Mouse (Mus musculus) midbrain, embryonic 13.5 days (tissue): ENCODE results near the gene Drosha. TPM values are rescaled to one million over a fixed set of nuclear protein-coding genes. Genes with fewer than 3 reads are reported as not detected.
"Not testable (repeated sequence)": the region's sequence is repeated elsewhere in the genome, so short reads cannot be mapped to it uniquely, and the experiment has no call there.

Experiments used
- ATAC-seq: fragments of 200-750 bp; cut with Nextera tagmentation; 2 replicates; pipeline ENCODE4 v1.8.0; 2017; ENCODE audit warnings: mild to moderate bottlenecking, moderate TSS enrichment, moderate library complexity
- H3K27ac ChIP-seq: fragments of 300-500 bp; sonication (generic); 2 replicates; pipeline ENCODE4 v1.5.1; 2015; ENCODE audit warnings: inconsistent platforms, mild to moderate bottlenecking, moderate library complexity
- H3K27me3 ChIP-seq: fragments of 300-500 bp; sonication (generic); 2 replicates; pipeline ENCODE4 v1.6.1; 2015; ENCODE audit warnings: mild to moderate bottlenecking, inconsistent platforms
- H3K36me3 ChIP-seq: fragments of 300-500 bp; sonication (generic); 2 replicates; pipeline ENCODE4 v1.6.1; 2015; ENCODE audit warnings: mild to moderate bottlenecking, inconsistent platforms
- H3K4me1 ChIP-seq: fragments of 300-500 bp; sonication (generic); replicated peaks from 2 replicates; pipeline ENCODE4 v1.6.1; 2015; ENCODE audit warnings: inconsistent platforms
- H3K4me2 ChIP-seq: fragments of 300-500 bp; sonication (generic); replicated peaks from 2 replicates; pipeline ENCODE4 v1.6.1; 2015; ENCODE audit warnings: moderate library complexity, mild to moderate bottlenecking, inconsistent platforms
- H3K4me3 ChIP-seq: fragments of 300-500 bp; sonication (generic); replicated peaks from 2 replicates; pipeline ENCODE4 v1.5.1; 2015; ENCODE audit warnings: mild to moderate bottlenecking, inconsistent platforms
- H3K9ac ChIP-seq: fragments of 300-500 bp; sonication (generic); replicated peaks from 2 replicates; pipeline ENCODE4 v1.6.1; 2015; ENCODE audit warnings: mild to moderate bottlenecking, inconsistent platforms
- H3K9me3 ChIP-seq: fragments of 300-500 bp; sonication (generic); 2 replicates; pipeline ENCODE4 v1.6.1; 2016; ENCODE audit warnings: mild to moderate bottlenecking, inconsistent platforms
- WGBS: fragments of 180-500 bp; shearing (Covaris S2); methylation state at CpG from one replicate; pipeline ENCODE4 v1.1.7; 2015; 5-methylcytosine and 5-hydroxymethylcytosine counted together
- polyA plus RNA-seq: library from polyadenylated mRNA; unstranded; fragments of >200 nt; fragmentation: Nextera tagmentation; extraction: Ambion mirVana; gene quantifications from 2 replicates; pipeline ENCODE4 v1.2.1, GENCODE M21; 2015

Drosha gene
- polyA plus RNA-seq: 54.1 and 57.7 TPM in 2 replicates

DNA sequence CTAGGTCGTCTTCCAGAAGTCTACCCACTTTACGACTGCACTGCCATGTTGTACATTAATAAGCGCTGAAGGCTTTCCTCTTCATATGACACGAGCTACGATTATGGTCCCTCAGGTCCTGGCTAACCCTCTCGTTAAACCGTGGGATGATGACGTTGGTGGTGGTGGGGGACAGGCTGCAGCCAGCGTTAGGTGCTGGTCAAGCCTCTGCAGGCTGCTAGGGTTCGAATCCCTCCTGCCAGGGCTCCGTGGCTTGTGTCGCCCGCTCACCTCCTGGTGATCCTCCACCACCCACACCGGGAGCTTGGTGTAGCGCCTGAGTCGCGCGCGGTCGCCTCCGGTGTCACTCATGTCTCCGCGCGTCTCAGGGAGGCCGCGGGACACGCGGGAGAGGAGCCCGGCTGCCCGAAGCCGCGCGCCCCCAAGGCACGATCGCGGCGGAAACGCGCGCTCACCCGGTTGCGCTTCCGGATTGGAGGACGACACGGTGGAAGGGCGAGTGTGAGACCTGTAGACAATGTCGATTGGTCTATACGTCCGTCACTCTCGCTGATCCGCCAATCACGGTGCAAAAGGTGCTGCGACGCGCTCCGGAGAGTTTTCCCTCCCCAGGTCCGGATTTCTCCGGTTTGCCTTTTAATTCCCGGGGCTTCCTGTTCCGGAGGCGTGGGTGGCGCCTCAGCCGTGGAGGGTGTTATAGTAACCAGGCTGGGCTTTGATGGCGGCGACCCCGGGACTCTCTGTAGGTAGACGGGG is at the start of gene Drosha, which contains the start of gene 6030458C11Rik:
Gene Drosha, plus strand, starts transcription at position 619 of the 756 bp plus-strand sequence.
Gene 6030458C11Rik, minus strand, starts transcription at position 453 of the 756 bp plus-strand sequence.
- Histone ChIP-seq H3K27me3 (no peaks in the 10 kb centered on the region), H3K36me3 (peaks cover 47% of the 10 kb centered on the region), H3K4me2 (peak within 1 kb of the TSS; percentile 78), H3K9me3 (no peaks in the 10 kb centered on the region), H3K9ac (peak within 1 kb of the TSS; percentile 91), H3K4me1 (peaks cover 32% of the 10 kb centered on the region), H3K27ac (peak within 1 kb of the TSS; percentile 82), H3K4me3 (peak within 1 kb of the TSS; percentile 87)
- under 1% methylated on average over 67 of the region's 67 CpGs for WGBS
- ATAC-seq: peak; percentile 100

DNA sequence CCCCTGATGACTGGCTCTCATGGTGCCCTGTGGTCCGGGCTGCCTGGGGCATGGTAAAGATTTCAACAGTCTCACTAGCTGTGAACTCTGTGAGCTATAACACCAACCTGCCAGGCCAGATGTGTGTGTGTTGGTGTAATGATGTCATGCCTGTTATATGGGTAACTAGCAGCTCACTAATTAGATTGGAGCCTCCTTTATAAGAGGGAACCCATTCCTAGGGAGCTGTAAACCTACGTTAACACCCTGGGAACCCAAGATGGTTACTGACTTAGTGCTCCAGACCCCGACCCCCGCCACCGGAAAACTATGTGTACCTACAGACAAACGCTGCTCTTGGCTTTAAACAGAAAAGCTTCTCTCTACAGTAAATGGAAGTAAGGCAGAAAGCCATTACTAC is 43.3 kb upstream of the Drosha start:
- Histone ChIP-seq H3K4me2 (no peak overlapping the region), H3K9me3 (peaks cover 4% of the 10 kb centered on the region; the same call in 1 of the 2 replicates), H3K27ac (no peak overlapping the region), H3K4me1 (no peaks in the 10 kb centered on the region), H3K4me3 (no peak overlapping the region), H3K36me3 (no peaks in the 10 kb centered on the region), H3K9ac (no peak overlapping the region), H3K27me3 (no peaks in the 10 kb centered on the region)
- 92% methylated on average over 6 of the region's 6 CpGs for WGBS
- no peak for ATAC-seq

DNA sequence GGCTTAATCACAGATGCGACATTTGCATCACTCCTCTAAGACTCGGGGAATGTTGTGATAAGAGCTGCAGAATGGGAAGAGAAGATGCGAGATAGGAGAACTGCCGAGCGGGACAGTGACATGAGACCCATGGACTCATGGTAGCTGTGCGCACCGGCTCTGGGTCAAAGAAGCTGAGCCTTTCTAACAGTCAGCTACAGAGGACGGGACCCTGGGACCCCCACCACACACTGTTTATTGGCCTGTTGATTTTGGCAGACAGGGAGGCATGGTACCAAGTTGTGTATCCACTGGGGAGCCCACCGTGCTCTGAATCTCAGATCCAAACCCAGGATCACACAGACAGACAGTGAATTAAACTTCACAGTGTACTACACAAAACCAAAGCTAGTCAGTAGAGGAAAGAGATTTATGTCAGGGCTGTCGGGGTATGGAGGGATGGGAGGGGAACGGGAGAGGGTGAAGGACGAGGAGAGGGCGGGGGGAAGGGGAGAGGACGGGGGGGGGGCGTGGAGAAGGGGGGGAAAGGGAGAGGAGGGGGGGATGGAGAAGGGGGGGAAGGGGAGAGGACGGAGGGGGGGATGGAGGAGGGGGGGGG is 42.8 kb upstream of the Drosha start:
- H3K27me3 ChIP-seq: no peaks in the 10 kb centered on the region
- no peak for ATAC-seq
- WGBS: 76% methylated on average over 15 of the region's 16 CpGs
- H3K9me3 ChIP-seq: no peaks in the 10 kb centered on the region
- H3K4me1 ChIP-seq: no peaks in the 10 kb centered on the region
- H3K4me2 ChIP-seq: no peak overlapping the region
- no peak overlapping the region for H3K4me3 ChIP-seq
- H3K36me3 ChIP-seq: no peaks in the 10 kb centered on the region
- no peak overlapping the region for H3K9ac ChIP-seq
- H3K27ac ChIP-seq: no peak overlapping the region

DNA sequence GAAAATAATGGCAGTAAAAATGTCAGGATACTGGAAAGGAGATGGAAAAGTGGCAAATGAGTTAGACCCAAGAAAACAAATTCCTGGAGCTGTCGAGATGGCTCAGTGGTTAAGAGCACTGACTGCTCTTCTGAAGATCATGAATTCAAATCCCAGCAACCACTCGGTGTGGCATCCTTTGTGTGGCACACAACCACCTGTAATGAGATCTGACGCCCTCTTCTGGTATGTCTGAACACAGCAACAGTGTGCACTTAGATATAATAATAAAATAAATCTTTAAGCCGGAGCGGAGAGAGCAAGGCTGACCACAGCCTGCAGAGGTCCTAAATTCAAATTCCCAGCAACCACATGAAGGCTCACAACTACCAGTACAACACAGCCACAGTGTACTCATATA is 36.1 kb upstream of the Drosha start:
- WGBS: 78% methylated on average over 5 of the region's 5 CpGs

DNA sequence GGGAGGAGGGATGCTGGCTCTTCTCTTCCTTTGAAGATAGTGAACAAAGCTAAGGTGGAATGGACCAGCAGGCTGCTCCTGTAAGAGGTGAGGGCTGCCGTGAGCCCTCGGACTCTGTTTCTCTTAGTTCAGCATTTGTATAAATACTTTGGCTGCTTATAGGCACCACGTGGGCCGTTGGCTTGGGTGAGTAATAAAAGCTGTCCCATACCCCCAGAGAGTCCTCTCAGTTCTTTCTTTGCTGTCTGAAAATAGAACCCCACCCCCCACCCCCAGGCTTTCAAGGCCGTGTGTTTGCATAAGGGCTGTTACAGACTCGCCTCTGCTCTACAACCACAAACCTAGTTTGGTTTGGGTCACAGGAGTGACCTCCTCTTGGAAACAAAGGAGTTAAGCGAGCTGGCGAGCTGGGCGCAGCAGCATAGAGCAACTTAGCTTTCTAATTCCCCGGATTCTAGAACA is 35.2 kb upstream of the Drosha start:
- Histone ChIP-seq H3K4me3 (no peak overlapping the region), H3K27me3 (no peaks in the 10 kb centered on the region), H3K27ac (no peak overlapping the region), H3K4me2 (no peak overlapping the region), H3K4me1 (peaks cover 9% of the 10 kb centered on the region), H3K36me3 (no peaks in the 10 kb centered on the region), H3K9me3 (no peaks in the 10 kb centered on the region), H3K9ac (no peak overlapping the region)
- ATAC-seq: peak; percentile 65; the same call in 1 of the 2 replicates
- WGBS: 35% methylated on average over 10 of the region's 10 CpGs

More for the DNA sequence above, 36.1 kb upstream of the Drosha start:
- no peaks in the 10 kb centered on the region for H3K27me3 ChIP-seq
- no peak for ATAC-seq
- no peak overlapping the region for H3K9ac ChIP-seq
- H3K4me2 ChIP-seq: no peak overlapping the region
- H3K4me1 ChIP-seq: peaks cover 6% of the 10 kb centered on the region; the same call in 1 of the 2 replicates
- H3K4me3 ChIP-seq: no peak overlapping the region
- no peaks in the 10 kb centered on the region for H3K36me3 ChIP-seq
- no peaks in the 10 kb centered on the region for H3K9me3 ChIP-seq
- H3K27ac ChIP-seq: no peak overlapping the region

DNA sequence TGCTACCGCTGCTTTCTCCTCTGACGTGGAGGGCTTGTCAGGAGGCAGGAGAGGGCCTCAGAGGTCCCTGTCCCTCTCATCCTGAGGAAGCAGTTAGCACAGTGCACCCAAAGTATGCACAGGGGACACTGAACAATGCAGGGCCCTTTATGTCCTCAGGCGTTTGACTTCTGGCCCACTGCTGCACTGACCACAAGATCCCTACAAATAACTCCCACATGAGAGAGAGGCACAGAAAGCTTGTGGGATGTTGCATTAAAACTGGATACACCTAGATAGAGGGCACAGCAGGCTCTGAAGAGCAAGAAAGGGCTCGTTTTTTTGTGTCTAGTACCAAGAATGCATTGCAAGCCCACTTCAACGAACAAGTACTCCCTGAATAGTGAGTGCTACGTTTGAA is 30.3 kb upstream of the Drosha start:
- H3K4me3 ChIP-seq: no peak overlapping the region

DNA sequence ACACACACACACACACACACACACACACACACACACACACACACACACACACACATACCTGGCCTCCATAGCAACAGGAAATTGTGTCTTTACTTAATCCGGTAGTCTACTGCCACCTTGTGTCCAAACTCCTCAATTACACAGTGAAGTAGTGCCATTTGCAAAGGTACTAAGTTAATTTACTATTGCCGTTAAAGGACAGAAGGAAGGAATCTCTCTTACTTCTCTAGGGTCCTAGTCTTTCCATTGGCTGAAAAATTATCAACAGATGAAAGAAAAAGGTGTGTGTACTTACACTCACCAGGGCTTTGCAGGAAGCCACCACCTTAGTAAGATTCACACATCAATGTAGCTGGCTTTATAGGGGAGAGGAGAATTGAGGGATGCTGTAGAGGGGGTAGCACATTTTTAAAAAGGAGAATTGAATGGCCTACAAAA is 29.1 kb upstream of the Drosha start:
- WGBS: 3% methylated on average over 2 of the region's 2 CpGs
- peak; percentile 69 for ATAC-seq
- Histone ChIP-seq H3K27ac (no peak overlapping the region), H3K4me3 (no peak overlapping the region), H3K36me3 (no peaks in the 10 kb centered on the region), H3K4me2 (no peak overlapping the region), H3K4me1 (peaks cover 6% of the 10 kb centered on the region), H3K9ac (no peak overlapping the region), H3K9me3 (no peaks in the 10 kb centered on the region), H3K27me3 (no peaks in the 10 kb centered on the region)

More for the DNA sequence above, 30.3 kb upstream of the Drosha start:
- Histone ChIP-seq H3K9me3 (no peaks in the 10 kb centered on the region), H3K4me2 (no peak overlapping the region), H3K4me1 (peaks cover 9% of the 10 kb centered on the region), H3K27me3 (no peaks in the 10 kb centered on the region), H3K27ac (no peak overlapping the region), H3K9ac (no peak overlapping the region), H3K36me3 (no peaks in the 10 kb centered on the region)
- WGBS: 38% methylated on average over 6 of the region's 6 CpGs
- ATAC-seq: no peak

DNA sequence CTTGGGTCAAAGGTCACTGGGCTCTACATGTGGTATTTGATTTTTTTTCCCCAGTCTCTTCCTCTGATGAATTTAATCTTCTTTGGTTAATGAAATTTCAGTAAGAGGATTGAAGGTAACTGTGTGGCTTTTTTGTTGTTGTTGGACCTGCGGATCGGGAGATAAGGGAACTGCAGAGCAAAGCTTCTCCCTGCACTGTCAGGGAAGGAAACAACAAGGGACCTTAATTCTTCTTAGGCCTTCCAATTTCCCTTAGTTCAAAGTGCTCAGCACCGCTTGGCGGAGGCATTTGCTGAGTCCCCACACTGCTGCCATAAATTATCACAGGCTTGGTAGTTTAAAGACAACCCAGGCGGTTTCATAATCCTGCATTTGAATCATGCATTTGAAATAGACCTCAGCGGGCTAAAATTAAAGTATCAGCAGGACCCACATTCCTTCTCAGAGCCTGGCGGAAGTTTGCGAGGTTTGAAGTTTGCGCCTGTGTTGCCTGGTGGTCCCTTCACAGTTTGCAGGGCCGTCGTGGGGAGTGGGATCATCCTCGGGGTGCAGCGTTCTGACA is 28.6 kb upstream of the Drosha start:
- no peak overlapping the region for H3K9ac ChIP-seq
- no peak overlapping the region for H3K4me3 ChIP-seq
- H3K27ac ChIP-seq: no peak overlapping the region
- H3K36me3 ChIP-seq: no peaks in the 10 kb centered on the region
- peak; percentile 53 for ATAC-seq
- H3K9me3 ChIP-seq: no peaks in the 10 kb centered on the region
- no peaks in the 10 kb centered on the region for H3K27me3 ChIP-seq
- no peak overlapping the region for H3K4me2 ChIP-seq
- peaks cover 6% of the 10 kb centered on the region for H3K4me1 ChIP-seq
- 31% methylated on average over 13 of the region's 13 CpGs for WGBS

DNA sequence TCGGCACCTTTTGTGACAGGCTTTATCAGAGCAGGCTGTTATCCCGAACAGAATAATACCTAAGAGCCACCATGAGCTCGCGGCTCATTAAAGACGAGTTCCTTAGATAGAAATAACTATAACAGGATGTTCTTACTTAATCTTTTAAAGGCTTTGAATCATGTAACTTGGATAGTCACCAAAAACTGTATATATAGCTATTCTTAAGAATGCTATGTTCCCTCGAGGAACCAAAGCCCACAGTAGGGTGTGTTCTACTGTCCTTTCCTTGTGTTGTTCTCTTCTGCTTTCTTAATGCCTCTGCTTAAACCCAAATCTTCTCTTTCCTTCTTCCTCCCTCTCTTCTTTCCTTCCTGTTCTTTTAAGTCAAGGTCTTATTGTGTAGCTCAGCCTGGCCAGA is 26.6 kb upstream of the Drosha start:
- Histone ChIP-seq H3K27me3 (no peaks in the 10 kb centered on the region), H3K36me3 (no peaks in the 10 kb centered on the region), H3K9ac (no peak overlapping the region), H3K4me3 (no peak overlapping the region), H3K27ac (no peak overlapping the region), H3K4me1 (peaks cover 6% of the 10 kb centered on the region), H3K9me3 (no peaks in the 10 kb centered on the region), H3K4me2 (no peak overlapping the region)
- ATAC-seq: no peak
- WGBS: 88% methylated on average over 6 of the region's 6 CpGs

DNA sequence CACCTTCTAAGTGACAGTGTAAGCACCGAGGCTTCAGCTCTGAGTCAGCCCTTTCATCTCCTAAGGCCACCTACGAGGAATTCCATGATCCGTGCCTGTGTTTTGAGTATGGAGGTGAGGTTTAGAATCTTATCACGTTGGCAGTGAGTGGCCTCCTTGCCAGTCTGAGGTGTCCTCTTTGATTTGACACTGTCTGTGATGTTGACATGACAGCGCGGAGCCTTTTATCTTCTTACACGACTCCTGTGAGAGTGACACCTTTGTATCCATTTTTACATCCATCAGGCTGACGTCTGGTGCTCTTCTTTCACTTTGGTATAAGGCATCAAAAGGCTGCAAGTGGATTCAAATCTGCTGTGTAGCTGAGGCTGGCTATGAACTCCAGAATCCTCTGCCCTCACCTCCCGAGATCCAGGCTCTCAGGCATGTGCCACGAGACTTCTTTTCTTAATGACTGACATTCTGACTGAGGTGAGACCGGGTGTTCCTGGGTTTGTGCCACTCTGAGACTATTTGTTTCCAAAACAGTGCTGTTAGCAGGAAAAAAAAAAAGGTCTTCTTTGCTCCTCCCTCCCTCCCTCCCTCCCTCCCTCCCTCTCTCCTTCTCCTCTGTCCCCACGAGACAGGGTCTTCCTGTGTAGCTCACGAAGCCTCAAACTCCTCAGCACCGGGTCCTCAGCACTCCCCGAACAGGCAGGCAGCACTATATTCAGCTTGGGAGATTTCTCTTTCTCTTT is 24.0 kb upstream of the Drosha start:
- Histone ChIP-seq H3K27me3 (no peaks in the 10 kb centered on the region), H3K9ac (no peak overlapping the region), H3K4me2 (no peak overlapping the region), H3K9me3 (no peaks in the 10 kb centered on the region), H3K4me3 (no peak overlapping the region), H3K36me3 (peaks cover under 1% of the 10 kb centered on the region; the same call in 1 of the 2 replicates), H3K27ac (no peak overlapping the region), H3K4me1 (no peaks in the 10 kb centered on the region)
- peak; percentile 59; the same call in 1 of the 2 replicates for ATAC-seq
- WGBS: 51% methylated on average over 15 of the region's 15 CpGs

DNA sequence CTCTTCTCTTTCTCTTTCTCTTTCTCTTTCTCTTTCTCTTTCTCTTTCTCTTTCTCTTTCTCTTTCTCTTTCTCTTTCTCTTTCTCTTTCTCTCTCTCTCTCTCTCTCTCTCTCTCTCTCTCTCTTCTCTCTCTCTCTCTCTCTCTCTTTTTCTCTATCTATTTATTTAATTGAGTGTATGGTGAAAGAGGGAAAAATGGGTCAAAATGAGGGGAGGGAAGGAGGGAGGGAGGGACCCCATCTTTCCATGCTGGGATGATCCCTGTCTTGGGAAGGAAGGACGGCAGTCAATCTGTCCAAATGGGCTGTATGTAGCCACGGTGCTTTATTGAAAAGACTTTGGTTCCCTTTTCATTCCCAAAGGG is 23.5 kb upstream of the Drosha start:
- not testable (repeated sequence) for ATAC-seq, H3K36me3 ChIP-seq
- WGBS: 82% methylated on average over 2 of the region's 2 CpGs

More for the DNA sequence above, 23.5 kb upstream of the Drosha start:
- H3K4me2 ChIP-seq, H3K4me3 ChIP-seq, H3K9ac ChIP-seq, H3K27ac ChIP-seq, H3K4me1 ChIP-seq, H3K27me3 ChIP-seq, H3K9me3 ChIP-seq: not testable (repeated sequence)
